Mouse (Mus musculus) embryonic facial prominence, embryonic 14.5 days (tissue): ENCODE results near the gene Rgs13. TPM values are rescaled to one million over a fixed set of nuclear protein-coding genes. Genes with fewer than 3 reads are reported as not detected.
"Not testable (repeated sequence)": the region's sequence is repeated elsewhere in the genome, so short reads cannot be mapped to it uniquely, and the experiment has no call there.

Experiments used
- ATAC-seq: fragments of 200-750 bp; cut with Nextera tagmentation; 2 replicates; pipeline ENCODE4 v1.8.0; 2017; ENCODE audit warnings: low read depth, moderate number of reproducible peaks, moderate TSS enrichment
- DNase-seq: peaks from one replicate; pipeline ENCODE4 v3.0.0-alpha.2; 2015; ENCODE audit warnings: low spot score
- H3K27ac ChIP-seq: fragments of 300-500 bp; sonication (generic); replicated peaks from 2 replicates; pipeline ENCODE4 v1.5.1; 2014; ENCODE audit warnings: low read depth, mild to moderate bottlenecking, low read length, moderate library complexity
- H3K27me3 ChIP-seq: fragments of 300-500 bp; sonication (generic); replicated peaks from 2 replicates; pipeline ENCODE4 v1.6.1; 2014; ENCODE audit warnings: low read length; ENCODE audit not compliant: control insufficient read depth, insufficient read depth
- H3K36me3 ChIP-seq: fragments of 300-500 bp; sonication (generic); 2 replicates; pipeline ENCODE4 v1.6.1; 2014; ENCODE audit warnings: low read length, mixed read lengths; ENCODE audit not compliant: control insufficient read depth, insufficient read depth
- H3K4me1 ChIP-seq: fragments of 300-500 bp; sonication (generic); 2 replicates; pipeline ENCODE4 v1.6.1; 2014; ENCODE audit warnings: antibody characterized with exemption, low read length; ENCODE audit not compliant: control insufficient read depth, insufficient read depth
- H3K4me2 ChIP-seq: fragments of 300-500 bp; sonication (generic); 2 replicates; pipeline ENCODE4 v1.6.1; 2014; ENCODE audit warnings: low read depth, mild to moderate bottlenecking, low read length, moderate library complexity, mixed read lengths
- H3K4me3 ChIP-seq: fragments of 300-500 bp; sonication (generic); 2 replicates; pipeline ENCODE4 v1.5.1; 2014; ENCODE audit warnings: low read depth, mild to moderate bottlenecking, low read length
- H3K9ac ChIP-seq: fragments of 300-500 bp; sonication (generic); 2 replicates; pipeline ENCODE4 v1.6.1; 2014; ENCODE audit warnings: low read depth, mild to moderate bottlenecking, low read length, moderate library complexity, mixed read lengths
- H3K9me3 ChIP-seq: fragments of 300-500 bp; sonication (generic); 2 replicates; pipeline ENCODE4 v1.6.1; 2016; ENCODE audit warnings: low read length; ENCODE audit not compliant: control insufficient read depth
- WGBS: fragments of 180-500 bp; shearing (Covaris S2); extraction: QIAGEN DNeasy Blood & Tissue Kit; methylation state at CpG from one replicate; pipeline ENCODE4 v1.1.7; 2014; 5-methylcytosine and 5-hydroxymethylcytosine counted together
- polyA plus RNA-seq: library from polyadenylated mRNA; unstranded; fragments of >200 nt; fragmentation: Nextera tagmentation; extraction: Ambion mirVana; gene quantifications from 2 replicates; pipeline ENCODE4 v1.2.1, GENCODE M21; 2014

Gene Rgs13
- polyA plus RNA-seq, 1 experiment from 2014 or later: 0.78 TPM

DNA sequence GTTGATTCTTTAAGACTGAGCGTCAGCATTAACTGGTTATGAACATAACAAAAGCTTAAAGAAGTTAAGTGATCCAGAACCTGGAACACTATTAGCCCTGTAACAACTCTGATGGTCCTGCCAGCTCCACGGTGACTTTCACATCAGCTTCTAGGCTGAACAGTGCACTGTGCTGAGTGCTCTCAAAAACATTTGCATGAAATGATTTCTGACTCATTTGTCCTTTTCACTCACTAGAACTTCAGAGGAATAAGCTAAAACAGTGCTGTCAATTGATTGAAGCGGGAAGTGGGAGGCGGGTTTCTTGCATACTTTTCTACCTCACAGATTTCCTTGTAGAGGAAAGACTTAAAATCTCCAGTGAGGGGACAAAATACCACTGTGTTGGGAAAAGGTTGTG lies 8.3 kb downstream of the Rgs13 start:
- H3K4me2 ChIP-seq: no peak overlapping the region
- H3K4me3 ChIP-seq: no peak overlapping the region
- no peak overlapping the region for H3K9ac ChIP-seq
- no peak overlapping the region for H3K27ac ChIP-seq
- no peaks in the 10 kb centered on the region for H3K36me3 ChIP-seq
- DNase-seq (no peak), ATAC-seq (no peak)
- WGBS: 84% methylated on average over 4 of the region's 4 CpGs
- no peaks in the 10 kb centered on the region for H3K27me3 ChIP-seq
- no peaks in the 10 kb centered on the region for H3K4me1 ChIP-seq
- H3K9me3 ChIP-seq: no peaks in the 10 kb centered on the region

DNA sequence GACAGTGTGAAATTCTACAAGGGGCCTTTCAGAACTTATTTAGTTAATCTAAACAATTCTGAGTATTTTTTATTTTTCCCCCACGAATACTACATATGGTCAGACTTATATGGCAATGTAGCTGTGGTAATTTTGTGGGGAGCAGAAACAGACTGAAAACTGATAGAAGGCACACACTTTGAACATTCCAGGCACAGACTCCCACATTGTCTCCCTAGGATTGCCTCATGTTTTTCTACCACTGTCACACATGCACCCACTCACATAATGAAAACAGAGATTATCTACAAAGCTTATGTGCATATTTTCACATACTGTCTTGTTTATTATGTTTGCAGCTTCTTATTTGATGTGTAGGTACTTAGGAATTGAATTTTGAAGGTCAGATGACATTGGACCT lies 9.4 kb downstream of the Rgs13 start:
- H3K4me1 ChIP-seq: no peaks in the 10 kb centered on the region
- ATAC-seq (no peak), DNase-seq (no peak)
- 51% methylated on average over 1 of the region's 1 CpGs for WGBS
- no peak overlapping the region for H3K4me3 ChIP-seq
- H3K4me2 ChIP-seq: no peak overlapping the region
- H3K36me3 ChIP-seq: no peaks in the 10 kb centered on the region
- no peaks in the 10 kb centered on the region for H3K9me3 ChIP-seq
- H3K27me3 ChIP-seq: no peaks in the 10 kb centered on the region
- H3K9ac ChIP-seq: no peak overlapping the region
- H3K27ac ChIP-seq: no peak overlapping the region

DNA sequence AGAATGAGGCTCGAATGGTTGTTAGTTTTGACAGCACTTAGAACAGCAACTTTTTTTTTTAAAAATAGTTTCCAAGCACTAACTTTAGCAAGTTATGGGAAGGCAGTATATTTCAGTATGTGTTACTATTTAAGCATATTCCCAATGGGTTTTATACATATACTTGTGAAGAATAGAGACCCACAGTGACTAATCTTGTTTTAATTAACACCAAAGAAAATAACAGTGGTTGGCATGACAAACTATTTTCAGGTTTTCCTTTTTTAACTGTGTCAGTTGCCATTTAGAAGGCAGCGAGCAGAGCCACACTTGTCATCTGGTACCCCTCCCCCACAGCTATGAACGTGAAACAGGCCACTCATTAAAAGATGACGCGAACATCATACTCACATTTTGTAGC lies 10.3 kb downstream of the Rgs13 start:
- no peak overlapping the region for H3K4me3 ChIP-seq
- H3K4me1 ChIP-seq: no peaks in the 10 kb centered on the region
- H3K27ac ChIP-seq: no peak overlapping the region
- H3K4me2 ChIP-seq: no peak overlapping the region
- DNase-seq: peak; percentile 22
- 51% methylated on average over 5 of the region's 5 CpGs for WGBS
- no peak overlapping the region for H3K9ac ChIP-seq
- H3K9me3 ChIP-seq: no peaks in the 10 kb centered on the region
- no peaks in the 10 kb centered on the region for H3K36me3 ChIP-seq
- H3K27me3 ChIP-seq: no peaks in the 10 kb centered on the region
- ATAC-seq: no peak

DNA sequence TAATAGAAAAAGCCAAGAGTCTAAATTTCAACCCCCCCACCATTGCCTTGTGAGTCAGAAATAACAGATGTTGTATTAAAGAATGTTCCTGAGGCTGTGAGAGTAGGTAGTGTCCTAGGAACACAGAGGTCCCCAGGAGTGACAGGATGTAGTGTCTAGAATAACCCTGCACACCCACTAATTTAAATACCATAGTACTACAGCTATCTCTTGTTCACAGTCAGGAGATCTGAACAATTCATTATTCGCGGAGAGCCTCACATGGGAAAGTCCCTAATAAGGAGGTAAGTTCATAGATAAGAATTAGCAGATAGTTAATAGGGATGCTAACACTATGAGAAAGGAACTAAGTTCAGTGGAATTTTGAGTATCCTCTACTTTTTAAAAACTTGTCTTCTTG lies 10.9 kb downstream of the Rgs13 start:
- ATAC-seq: no peak
- no peaks in the 10 kb centered on the region for H3K4me1 ChIP-seq
- H3K27me3 ChIP-seq: no peaks in the 10 kb centered on the region
- WGBS: 96% methylated on average over 2 of the region's 2 CpGs
- H3K4me2 ChIP-seq: no peak overlapping the region
- H3K27ac ChIP-seq: no peak overlapping the region
- H3K9ac ChIP-seq: no peak overlapping the region
- no peak for DNase-seq
- H3K9me3 ChIP-seq: no peaks in the 10 kb centered on the region
- no peaks in the 10 kb centered on the region for H3K36me3 ChIP-seq
- H3K4me3 ChIP-seq: no peak overlapping the region

DNA sequence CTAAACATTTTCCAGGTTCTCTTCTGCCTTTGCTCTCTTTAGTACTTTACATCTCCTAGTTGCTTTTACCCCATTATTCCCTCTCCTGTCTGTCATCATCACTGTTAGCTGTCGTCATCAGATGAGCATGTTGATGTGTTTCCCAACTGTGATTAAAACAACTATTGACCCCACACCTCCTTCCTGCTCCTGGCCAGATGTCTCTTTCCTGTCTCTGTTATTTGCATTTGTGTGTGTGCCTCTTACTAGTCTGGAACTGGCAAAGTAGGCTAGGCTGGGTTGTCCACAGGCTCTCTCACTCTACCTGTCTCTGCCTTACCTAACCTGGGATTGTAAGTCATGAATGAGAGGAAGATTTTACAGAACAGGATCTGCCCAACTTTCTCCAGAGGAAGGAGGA lies 24.6 kb downstream of the Rgs13 start:
- WGBS: 24% methylated on average over 1 of the region's 1 CpGs
- no peak for ATAC-seq
- no peaks in the 10 kb centered on the region for H3K4me1 ChIP-seq

DNA sequence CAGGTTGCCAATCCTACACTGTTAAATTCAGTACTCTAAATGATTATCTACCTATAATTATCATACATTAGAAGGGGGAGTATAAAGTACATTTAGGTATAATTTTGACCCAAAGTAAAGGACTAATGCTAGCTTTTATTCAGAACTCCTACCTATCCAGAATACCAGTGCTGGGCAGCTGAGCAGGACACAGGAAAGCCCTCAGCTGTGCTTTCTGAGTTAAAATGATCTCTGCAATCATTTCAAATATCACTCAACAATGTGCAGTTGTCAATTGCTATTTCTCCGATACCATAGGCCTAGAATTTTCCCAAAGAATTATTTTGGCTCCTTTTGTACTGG lies 25.0 kb downstream of the Rgs13 start:
- DNase-seq: no peak
- Histone ChIP-seq H3K4me3 (no peak overlapping the region), H3K9ac (no peak overlapping the region), H3K4me1 (no peaks in the 10 kb centered on the region), H3K9me3 (no peaks in the 10 kb centered on the region), H3K27me3 (no peaks in the 10 kb centered on the region), H3K27ac (no peak overlapping the region), H3K4me2 (no peak overlapping the region), H3K36me3 (no peaks in the 10 kb centered on the region)
- 73% methylated on average over 1 of the region's 1 CpGs for WGBS
- no peak for ATAC-seq

More for the DNA sequence above, 24.6 kb downstream of the Rgs13 start:
- H3K9me3 ChIP-seq: no peaks in the 10 kb centered on the region
- H3K4me2 ChIP-seq: no peak overlapping the region
- H3K27me3 ChIP-seq: no peaks in the 10 kb centered on the region
- no peak overlapping the region for H3K9ac ChIP-seq
- H3K4me3 ChIP-seq: no peak overlapping the region
- H3K27ac ChIP-seq: no peak overlapping the region
- no peak for DNase-seq
- H3K36me3 ChIP-seq: no peaks in the 10 kb centered on the region

DNA sequence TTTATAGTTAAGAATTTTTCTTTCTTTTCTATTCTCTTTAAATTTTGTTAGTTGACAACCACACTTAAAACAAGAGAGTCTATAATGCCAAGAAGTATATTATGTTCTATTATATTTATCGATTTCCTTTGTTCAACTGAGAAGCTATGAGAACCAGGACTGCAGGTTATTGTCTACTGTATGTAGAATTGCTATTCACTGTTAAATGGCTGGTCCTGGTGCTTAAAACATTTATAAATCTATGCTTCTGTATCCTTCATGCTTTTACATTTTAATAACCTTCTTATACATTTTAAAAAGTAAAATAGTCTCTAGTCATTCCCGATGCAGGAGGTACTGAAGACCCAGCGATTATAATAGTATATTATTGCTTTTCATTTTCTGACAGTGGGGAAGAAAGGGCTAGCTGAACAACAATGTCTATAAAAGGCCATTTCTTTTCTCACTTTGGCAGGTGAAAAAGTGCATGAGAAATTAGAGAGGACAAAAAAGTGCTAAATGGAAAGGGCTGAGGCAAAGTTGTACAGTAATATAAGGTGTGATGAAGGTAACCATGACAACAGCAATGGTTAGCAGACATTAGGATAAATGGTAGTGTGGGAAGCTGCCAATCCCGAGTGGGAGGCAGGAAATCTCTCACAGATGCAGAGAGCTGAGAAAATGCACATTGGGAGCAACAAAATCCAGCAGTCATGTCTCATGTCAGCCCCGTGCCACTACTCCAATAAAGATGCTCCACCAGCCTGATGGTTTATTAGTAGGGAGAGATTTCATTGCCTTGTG lies 25.6 kb downstream of the Rgs13 start:
- no peaks in the 10 kb centered on the region for H3K9me3 ChIP-seq
- no peaks in the 10 kb centered on the region for H3K36me3 ChIP-seq
- peak; percentile 17 for DNase-seq

DNA sequence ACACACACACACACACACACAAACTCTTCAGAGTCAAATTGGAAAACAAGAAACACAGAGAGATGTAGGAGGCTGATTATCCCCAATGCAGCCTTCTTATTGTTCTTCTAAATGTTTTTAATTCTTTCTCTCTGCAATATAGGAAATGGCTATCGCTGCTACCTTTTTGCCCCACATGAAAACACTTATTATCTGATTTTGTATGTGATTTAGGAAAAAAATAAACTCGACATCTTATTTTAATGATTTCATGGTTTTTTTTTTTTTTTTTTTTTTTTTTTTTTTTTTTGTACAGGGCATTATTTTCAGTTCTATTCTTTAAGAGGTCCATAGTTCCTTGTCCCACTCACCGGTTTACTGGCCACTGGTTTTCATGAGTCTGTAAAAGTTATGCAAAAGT lies 27.2 kb downstream of the Rgs13 start:
- Histone ChIP-seq H3K4me3 (no peak overlapping the region), H3K27me3 (no peaks in the 10 kb centered on the region), H3K9me3 (no peaks in the 10 kb centered on the region), H3K9ac (no peak overlapping the region), H3K36me3 (no peaks in the 10 kb centered on the region), H3K4me2 (no peak overlapping the region), H3K4me1 (no peaks in the 10 kb centered on the region), H3K27ac (no peak overlapping the region)
- DNase-seq (no peak), ATAC-seq (no peak)
- WGBS: 84% methylated on average over 3 of the region's 3 CpGs

More for the DNA sequence above, 25.6 kb downstream of the Rgs13 start:
- Histone ChIP-seq H3K27ac (no peak overlapping the region), H3K27me3 (no peaks in the 10 kb centered on the region), H3K4me2 (no peak overlapping the region), H3K4me1 (no peaks in the 10 kb centered on the region), H3K4me3 (no peak overlapping the region), H3K9ac (no peak overlapping the region)
- WGBS: 65% methylated on average over 5 of the region's 5 CpGs
- no peak for ATAC-seq

DNA sequence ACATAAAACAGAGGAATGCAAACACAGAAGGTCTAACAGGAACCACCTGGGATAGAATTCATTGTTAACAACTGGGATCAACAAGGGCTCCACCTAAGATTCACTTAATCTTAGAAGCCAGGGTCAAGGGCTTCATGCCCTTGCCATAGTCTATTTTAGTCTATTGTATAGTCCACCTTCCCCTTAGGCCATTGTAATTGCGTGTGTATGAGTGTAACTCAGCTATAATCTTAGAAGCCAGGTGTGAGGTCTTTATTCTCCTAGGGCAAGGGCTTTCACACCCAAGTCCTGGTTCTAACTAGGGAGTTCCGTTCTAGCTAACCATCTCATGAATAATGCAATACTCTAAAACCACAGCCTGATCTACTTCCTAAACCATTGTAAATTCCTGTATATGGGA lies 35.8 kb downstream of the Rgs13 start:
- ATAC-seq, H3K4me1 ChIP-seq, H3K9ac ChIP-seq, H3K9me3 ChIP-seq, DNase-seq, H3K27ac ChIP-seq, H3K4me2 ChIP-seq, H3K4me3 ChIP-seq, H3K36me3 ChIP-seq, H3K27me3 ChIP-seq: not testable (repeated sequence)
- 77% methylated on average over 2 of the region's 2 CpGs for WGBS
